Mouse (Mus musculus) cerebellum, adult 9-10 months (tissue): ENCODE data around the gene Ncam1.

Experiments
- DNase-seq: peaks from one replicate; pipeline ENCODE4 v3.0.0; 2022

Gene Ncam1

DNA sequence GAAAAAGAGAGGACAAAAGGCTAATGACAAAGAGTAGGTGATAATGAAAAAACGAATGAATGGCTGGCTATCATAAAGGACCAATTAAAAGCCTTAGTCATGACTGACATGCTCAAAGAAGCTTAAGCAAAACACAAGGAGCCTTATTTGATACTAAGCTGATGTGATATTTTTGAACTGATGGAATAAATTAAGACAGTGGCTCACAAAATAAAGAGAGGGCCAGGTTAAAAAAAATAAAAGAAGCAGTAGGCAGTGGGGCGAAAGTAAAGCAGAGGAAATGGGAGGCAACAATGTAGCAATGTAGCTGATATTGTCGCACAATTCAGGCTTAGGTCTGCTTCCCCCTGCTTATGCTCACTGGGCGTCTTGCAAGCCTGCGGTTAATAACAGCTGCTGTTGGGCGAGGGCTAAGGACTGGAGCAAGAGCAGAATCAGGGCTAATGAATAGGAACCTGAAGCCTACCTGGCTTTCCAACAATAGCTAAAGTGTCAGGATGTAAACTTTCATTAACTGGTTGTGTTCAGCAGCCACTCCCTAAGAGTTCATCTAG, 126.0 kb downstream of the Ncam1 start:
- DNase-seq, result no peak

DNA sequence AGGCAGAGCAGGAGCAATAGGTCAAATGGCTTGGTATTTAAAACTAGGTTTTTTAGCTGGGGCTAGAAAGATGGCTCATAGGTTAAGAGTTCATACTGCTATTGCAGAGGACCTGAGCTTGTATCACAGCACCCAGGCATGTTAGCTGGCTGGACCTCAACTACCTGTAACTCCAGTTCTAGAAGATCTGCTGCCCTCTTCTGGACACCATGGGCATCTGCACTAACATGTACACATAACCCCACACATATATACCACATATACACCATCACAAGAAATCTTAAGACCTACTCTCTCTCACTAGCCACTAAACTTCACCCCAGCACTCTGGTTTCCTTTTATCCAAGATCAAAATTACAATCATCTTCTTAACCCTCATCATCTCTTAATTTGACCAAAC, 131.7 kb downstream of the Ncam1 start:
- no peak for DNase-seq

DNA sequence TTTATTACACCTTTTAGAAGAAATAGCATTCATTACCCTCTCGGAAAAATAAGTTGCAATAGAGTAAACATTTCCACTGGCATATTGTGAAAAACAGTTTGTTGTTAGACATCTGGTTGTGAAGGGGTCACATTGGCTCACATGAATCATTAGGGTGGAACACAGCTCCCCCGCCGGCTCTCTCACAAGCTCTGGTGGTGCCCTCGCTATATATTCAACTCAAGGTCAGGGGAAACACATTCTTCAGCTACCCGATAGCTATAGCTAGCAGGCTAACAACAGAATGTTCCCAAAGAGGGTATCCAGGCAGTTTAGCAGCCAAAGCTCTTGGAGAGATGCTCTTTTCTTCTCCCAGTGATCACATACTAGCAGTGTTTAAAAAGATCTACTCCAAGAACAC, 133.4 kb downstream of the Ncam1 start:
- no peak for DNase-seq

DNA sequence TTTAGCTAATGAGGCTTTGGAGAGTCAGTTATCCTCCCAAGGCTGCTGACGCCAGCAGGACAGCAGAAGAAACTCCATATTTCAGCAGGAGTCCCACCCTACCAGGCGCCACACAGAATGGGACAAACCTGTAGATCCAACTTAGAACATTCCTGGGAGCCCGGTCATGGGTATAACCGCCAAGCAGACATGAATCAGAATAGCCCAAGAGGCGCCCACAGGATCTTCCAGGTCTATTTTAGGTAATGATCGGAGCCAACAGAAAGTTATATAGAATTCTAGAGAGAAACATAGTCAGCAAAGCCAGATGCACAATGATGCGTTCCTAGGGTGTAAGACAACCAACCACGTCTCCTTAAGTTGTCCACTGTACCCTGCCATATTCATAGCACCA, 134.8 kb downstream of the Ncam1 start:
- no peak for DNase-seq

DNA sequence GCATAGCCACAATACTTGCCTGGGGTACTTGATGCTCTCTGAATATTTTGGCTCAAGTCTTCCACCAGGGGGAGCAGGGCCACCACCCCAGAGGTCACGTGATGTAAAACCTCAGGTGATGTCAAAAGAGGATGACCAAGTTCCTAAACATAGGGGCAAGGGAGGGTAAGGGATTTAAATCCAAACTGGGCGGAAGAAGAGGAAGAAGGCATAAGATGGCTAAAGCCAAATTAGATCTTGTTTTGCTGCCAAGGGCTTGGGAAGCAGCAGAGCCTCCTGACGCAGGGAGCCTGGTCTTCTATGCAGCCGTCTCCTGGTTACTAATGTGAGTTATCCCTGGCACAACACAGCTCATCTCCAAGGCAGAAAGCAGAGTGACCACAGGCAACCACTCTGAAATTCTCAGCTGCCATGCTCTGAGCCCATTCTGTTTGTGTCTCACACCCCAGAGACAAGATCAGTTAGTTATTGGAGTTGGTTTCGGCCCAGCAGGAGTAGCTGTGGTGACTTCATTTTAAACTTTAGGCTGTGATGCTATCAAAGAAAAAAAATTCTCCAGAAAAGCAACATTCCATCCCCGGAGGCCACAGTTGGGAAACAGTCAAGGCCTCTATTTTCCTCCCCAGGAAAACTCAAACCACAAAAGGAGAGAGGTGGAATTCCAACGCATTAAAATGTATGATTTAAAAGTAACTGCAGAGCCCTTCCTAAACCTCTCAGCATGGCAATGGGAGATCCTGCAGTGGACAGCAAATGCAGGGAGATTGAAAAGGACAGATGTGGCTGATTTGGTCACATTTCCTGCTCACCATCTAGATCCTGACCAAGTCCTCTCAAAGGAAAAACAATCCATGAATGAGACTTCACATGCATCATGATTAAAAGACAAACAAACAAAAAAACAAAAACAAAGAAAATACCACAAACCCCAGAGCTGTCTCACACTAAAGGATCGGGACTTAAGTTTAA, 135.5 kb downstream of the Ncam1 start:
- peak; percentile 57 for DNase-seq

DNA sequence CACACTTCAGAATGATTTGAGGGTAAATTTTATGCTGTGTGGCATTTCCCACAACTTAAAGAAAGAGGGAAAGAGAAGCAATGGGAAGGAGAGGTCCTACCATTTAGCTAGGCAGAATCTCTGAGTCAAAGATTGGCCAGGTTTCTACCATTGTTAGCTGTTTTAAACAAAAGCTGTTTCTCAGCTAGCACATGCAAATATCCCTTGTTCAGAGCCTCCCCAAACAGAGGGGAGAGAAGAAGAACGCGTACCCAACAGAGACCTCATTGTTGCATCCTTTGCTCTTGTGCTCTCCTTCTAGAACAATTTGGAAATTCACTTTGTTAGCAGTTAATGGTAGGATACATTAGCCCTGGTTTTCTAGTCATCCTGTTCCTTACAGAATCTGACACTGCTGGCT, 137.2 kb downstream of the Ncam1 start:
- DNase-seq, result no peak

DNA sequence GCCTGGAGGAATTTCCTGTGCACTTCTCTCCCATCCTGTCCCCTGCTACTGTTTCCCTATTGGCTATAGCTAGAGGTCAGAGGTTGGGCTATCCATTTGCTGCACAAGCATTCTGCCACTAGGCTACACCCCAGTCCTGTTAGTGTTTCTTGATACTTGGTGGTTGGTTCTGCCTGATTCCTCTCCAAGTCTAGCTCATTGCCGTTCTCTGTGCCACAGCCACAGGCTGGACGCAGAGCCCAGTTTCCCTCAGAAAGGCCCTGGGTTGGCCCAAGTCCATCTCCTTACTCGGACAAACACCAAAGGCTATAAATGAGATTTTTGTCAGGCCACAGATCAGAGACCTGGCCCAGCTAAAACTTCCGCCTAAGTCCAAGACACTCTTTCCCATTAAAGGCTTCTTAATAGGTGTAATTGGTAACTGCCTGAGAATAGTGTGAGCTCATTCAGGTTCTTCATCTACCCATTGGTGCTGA, 140.3 kb downstream of the Ncam1 start:
- peak; percentile 66 for DNase-seq

DNA sequence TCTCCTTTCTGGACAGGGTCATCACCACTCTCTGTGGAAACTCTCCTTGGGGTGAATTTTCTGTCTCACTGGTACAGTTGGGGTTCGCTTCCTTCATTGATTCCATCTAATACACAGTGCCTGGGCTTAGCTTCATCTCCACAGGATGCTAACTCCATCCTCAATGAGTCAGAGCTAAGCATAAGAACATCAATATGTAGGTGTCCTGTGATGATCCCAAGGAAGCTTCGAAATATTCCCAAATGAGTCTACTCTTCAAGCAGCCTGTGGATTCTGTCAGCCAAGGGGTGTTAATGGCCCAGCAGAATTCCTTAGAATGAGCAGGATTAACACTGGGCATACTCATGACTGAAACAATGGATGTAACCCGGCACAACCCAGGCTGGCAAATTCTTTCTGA, 144.3 kb downstream of the Ncam1 start:
- no peak for DNase-seq

DNA sequence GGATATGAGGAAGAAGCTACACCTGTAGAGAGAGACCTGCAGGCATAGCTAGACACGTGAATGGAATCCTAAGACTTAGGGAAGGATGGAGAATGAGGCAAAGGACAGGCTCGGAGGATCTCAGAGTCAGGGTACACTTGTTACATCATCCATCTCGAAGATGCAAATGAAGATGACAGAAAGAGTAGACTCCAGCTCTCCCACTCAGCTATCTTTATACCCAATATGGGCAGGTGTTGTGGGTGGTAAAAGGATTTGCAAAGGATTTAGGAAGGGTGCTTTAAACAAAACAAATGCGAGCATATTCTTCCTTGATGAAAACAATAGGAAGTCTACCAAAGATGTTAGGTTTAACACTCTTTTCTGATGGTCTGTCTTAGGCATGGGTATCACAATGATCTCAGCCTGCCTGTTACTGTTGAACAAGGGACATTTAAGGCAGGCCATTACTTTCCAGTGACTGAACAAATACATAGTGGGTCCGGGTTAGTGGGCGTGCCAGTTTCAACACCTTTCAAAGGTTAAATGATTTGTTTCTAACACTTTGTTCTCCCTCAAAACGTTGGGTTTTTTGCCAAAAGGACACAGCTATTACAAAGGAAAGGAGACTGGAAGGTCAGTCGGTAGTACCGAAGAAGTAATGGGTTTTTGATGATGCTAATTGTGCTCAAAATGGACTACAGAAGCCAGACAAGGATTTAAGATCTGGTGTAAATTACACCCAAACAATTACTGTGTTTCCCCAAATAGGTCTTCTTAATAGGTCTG, 145.1 kb downstream of the Ncam1 start:
- DNase-seq, result no peak

DNA sequence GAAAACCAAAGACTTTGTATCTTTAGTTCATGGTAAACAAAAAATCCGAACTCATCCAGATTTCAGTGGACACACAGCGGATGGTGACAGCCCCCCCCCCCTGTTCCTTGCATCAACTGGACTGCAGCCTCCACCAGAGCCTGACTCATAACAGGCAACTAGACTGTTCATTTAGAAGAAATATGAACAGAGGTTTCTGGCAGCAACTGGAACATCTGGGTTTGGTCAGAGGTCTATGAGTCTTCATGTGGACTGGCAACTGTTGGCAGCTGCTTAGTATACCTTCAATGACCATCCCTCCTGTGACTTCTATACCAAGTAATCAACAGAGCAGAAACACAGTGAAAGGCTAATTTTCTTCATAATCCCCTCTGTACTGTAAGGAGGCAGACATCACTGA, 154.4 kb downstream of the Ncam1 start:
- DNase-seq, result no peak

DNA sequence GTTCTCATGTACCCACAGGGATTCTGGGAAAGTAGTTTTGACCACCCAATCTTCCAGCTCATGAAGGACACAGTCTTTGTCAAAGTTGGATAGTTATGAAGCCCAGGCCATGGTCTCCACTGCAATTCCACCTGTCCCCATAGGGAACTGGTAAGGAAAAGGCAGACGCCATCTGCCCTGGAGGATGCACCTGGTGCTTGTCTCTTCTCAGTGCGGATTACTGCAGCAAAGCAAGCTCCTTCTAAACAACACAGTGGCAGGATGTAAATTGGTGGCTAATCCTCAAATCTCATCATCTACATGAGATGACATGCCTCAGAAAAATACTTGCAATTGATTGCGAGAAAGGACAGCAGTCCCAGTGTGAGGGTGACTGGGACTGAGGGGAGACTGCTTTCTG, 158.0 kb downstream of the Ncam1 start:
- peak; percentile 59 for DNase-seq

DNA sequence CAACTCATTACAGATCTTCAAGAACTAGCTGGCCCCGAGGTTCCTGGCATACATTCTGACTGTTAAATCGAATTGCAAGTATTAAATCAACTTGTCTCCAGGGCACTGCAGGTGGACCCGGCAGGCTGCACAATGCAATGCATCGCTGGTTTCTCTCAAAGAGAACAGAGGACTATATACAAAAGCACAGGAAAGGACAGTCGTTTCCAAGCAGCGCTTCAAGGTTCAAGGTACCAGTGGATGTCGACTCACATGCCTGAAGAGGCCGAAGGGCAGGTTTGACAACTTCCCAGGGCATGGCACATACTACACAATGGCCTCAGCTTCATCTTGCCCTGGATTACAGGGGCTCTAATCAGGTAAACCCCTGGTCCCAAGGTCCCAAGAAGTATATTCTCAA, 158.6 kb downstream of the Ncam1 start:
- DNase-seq, result no peak

DNA sequence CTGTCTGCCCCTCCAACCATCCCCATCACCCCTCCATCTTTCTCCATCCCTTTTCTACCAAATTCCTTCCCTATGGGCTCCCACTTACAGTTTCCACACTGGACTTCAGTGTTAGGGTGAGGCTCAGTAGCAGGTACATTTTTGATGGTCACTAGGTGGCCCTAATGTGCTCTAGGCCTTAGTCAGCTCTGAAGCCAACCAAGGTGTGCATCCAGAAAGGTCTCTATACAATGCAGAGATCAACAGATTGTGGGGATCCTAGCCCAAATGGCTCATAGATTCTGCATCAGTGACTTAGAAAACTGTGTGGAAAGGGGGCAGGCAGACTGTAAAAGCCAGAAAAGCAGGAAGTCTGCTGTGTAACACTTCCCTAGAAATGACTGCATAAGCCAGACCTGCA, 160.8 kb downstream of the Ncam1 start:
- DNase-seq, result no peak

DNA sequence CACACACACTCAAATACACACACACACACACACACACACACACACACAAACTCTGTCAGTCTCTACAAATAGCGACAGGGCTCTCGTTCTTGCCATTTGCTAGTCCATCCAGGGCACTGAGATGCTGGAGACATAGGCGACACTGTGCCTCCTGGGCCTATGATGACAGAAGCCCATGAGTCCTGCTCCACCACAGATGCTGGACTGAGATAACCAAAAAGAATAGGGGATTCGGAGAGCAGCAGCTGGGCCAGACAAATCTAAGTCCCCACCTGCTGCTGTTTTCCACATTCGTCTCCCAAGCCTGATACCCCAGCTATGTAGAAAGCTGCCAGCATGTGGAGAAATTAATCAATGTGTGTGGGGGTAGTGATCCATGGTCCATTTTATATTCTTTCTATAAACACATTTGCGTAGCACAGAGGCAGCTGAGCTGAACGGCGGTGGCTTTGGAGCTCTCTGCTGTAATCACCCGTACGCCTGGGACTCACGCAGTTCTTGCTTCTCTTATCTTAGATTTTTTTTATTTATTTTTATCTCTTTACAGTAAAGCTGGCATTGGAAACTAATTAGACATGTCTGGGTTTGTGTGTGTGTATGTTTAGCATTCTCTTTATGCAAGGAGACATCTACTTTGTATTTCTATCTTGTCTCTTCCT, 162.9 kb downstream of the Ncam1 start:
- DNase-seq, result no peak

DNA sequence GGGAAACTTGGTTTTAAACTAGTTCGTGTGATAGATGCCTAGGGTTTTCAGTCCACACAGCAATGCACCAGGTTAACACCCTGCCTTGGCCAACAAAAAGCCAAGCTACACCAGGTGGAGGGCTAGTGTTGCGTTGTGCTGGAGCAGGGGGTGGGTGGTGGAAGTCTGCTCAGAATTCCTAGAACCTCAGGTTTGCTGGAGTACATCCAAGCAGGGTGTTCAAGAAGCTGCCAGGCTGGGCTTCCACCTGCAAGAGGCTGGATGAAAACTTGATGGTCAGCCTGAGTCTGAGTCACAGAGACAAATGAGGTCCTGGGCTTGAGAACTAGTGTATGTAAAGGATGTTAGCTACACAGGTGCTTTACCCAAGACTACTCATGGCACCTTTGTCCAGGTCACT, 166.1 kb downstream of the Ncam1 start:
- DNase-seq, result no peak

DNA sequence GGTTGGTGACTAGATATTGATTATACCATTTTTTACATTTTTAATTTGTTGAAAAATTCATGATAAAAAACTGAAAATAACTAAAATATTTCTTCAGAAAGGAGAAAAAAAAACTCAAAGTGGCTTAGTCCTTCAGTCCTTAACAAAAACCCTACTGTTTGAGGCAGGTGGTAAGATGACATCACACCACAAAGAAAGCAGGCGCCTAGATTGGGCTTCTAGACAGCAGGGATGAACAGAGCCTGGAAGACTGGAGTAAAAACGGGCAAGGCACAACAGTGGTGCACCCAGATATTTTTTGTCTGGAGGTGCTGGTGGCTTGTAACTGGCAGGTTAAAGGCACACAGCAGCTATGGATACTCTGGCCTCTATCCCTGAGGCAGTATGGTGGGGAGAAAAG, 168.4 kb downstream of the Ncam1 start:
- no peak for DNase-seq

DNA sequence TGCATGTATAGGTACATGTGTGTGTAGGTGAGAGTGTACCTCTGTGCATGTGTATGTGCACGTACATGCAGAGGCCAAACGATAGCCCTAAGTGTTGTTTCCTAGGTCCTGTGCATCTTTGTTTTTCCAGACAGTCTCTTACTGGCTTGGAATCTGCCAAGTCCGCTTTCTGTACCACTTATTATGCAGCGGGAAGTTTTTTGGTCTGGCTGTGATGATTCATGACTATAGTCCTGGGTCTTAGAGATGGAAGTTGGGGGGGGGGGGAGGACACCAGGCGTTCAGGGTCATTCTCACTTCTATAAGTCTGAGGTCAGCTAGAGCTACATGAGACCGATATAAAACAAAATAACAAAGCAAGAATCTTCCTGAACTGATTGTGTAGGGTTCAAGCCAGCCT, 173.8 kb downstream of the Ncam1 start:
- no peak for DNase-seq

DNA sequence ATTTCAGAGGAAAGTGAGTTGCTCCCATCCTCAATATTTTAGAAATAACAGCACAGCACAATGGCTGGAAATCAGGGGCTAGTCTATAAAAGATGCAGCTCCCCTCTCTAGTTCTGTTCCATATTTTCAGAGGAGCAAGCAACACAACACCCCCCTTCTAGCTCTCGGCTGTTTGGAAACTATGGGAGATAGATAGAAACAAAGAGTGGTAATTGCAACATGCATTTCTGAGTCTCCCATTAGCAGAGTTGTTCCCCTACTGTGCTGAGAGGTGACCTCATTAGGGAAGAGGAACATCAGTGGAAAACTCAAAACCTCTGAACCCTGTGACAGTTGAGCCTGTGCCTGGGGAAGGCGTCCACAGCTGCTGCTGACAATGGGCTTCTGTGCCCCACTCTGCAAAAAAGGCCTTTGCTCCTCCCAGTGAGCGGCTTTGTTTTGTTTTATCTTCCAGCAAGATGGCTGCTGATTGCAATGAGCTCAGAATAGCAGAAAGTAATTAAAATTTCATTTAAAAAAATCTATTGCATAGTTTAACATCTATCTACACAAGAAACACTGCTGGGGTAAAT, 174.7 kb downstream of the Ncam1 start:
- no peak for DNase-seq

DNA sequence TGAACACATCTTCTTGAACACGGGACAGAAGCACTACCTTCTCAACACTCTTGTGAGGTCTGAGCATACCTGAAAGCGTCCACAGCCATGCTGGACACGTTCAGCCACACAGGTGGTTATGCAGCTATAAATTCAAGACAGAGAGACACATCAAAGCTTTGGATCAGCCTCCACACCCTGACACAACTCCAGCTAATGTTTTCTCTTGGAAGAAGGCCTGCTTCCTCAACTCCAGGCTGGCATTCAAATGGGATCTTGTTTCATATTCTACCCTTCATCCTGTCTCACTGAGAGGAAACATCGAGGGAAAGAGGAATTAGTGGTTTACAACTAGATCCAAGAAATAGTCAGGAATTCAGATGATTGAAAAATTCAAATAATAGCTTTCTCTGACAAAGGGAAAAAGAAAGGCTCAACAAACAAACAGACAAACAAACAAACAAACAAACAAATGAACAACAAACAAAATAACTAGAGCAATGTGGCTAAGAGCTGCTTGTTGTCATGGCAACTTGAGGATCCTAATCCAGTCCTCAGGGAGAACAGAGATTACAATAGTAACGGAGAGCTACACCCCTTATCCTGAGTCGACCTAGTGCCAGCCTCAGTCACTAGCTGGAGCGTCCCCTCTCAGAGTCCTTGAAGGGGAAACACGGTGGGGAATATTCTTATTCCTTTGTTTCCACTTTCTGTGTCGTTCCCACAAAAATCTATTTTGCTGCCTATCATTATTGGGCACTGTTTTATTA, 175.6 kb downstream of the Ncam1 start:
- no peak for DNase-seq

DNA sequence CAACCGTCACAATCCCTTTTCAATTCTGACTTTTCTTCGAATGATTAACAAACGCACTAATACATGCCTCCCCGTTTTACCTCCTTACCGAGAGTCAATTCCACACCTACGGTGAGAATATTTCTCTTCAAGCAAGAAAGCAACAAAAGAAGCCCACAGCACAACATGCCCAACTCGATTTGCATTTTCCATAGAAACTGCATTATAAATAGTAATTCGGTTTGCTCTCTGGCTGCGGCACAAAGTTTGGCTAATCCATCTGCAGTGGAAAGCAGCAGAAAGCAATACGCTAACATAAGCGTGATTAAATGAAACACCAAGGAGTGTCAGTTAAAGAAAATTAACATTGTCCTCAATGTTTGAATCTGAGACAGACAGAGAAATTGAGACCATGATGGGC, 177.0 kb downstream of the Ncam1 start:
- DNase-seq, result no peak

DNA sequence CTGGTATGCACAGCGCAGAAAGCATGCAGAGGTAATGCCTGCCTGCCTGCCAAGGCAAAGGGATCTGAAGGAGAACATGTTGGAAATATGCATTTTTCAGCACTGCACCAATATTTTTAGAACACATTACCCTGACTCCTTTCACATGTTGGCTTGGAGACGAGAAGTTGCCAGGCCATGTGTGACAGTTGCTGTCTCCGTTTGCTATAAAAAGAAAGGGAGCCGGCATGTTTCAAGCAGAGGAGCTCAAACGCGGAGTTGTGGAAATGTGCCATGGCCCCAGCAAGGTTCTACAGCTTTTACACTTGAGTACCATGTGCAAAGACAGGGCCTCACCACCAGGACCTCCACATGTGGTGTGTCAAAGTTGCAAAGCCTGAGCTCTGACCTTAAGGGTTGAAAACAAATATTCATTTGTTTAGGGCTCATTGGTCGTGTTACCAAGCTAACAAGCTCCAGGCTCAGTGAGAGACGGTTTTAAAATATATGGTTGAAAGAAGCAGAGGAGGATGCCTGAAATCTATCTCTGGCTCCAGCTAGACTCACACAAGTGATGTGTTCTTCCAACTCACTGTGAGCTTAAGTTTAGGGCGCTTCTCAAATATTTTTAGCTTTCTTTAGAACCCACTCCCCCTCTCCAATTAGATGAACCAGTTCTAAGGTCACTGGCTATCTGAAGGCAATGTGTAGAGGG, 179.9 kb downstream of the Ncam1 start:
- DNase-seq, result peak; percentile 62
